Mouse (Mus musculus) adrenal gland, postnatal 14 days (tissue): ENCODE results near the gene Gripap1. TPM values are rescaled to one million over a fixed set of nuclear protein-coding genes. Genes with fewer than 3 reads are reported as not detected.

Experiments used
- DNase-seq: peaks from one replicate; pipeline ENCODE4 v3.0.0; 2021; ENCODE audit warnings: mixed read lengths
- microRNA-seq, 2 experiments: library from miRNA; unstranded; fragments of <30 nt; microRNA quantifications; one replicate each; pipeline ENCODE4 v1.2.0; 2021
- total RNA-seq: library from RNA; stranded (reverse); gene quantifications from 2 replicates; pipeline ENCODE4 v1.2.3, GENCODE M21; 2021

Gene Gripap1
- total RNA-seq, 1 experiment from 2014 or later, result 49.0 TPM

DNA sequence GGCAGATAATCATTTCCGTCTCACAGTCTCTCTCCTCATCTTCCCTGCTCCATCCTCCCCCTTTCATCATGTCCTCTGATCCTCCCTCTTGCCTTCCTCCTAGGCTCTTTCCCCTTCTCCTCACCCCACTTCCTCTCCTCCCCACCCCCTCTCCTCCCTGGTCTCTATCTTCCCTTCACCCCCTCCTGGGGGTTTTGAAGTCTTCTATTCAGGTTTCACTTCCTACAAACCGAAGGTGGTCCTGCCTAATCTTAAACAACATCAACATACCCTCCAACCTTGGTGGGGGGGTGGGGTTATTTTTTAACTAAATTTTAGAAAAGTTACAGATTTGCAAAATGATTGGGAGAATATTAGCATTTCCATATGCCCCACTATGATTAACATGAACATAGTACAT is 78.9 kb downstream of the Gripap1 start:
- DNase-seq, result no peak

DNA sequence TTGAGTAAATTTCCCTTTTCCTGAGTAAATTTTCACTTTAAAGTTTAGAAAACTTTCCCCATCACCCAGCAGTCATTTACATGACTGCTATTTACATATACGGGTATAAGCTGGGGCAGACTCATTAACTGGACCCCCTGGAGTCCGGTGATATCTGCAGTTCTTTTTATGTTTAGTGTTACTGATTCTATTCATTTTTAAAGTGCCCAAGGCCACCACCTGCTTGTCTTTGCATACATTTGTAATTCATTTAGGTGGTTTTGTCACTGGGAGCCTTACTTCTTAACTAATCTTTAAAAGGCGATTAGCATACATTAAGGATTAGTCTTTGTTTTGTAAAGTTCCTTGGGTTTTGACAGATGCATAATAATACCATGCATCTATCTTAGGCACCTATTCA is 80.3 kb downstream of the Gripap1 start:
- no peak for DNase-seq

Small RNA genes lying within 50 kb of the gene (microRNA-seq; reads per million reads assigned to microRNA genes)
- gene Mir1198, result 41.8 to 73.1 reads per million in 2 experiments

Other genes with a start within 250 kb of the Gripap1 start
- gene Foxp3, start 216.1 kb upstream of the Gripap1 start, total RNA-seq, result 0.48 and 1.1 TPM in 2 replicates
- gene Ppp1r3f, start 215.5 kb upstream of the Gripap1 start, total RNA-seq, result 3.0 and 4.1 TPM in 2 replicates
- gene Ccdc22, start 184.2 kb upstream of the Gripap1 start, total RNA-seq, result 17.7 and 20.7 TPM in 2 replicates
- not detected in 2 replicates for gene Cacna1f, start 182.7 kb upstream of the Gripap1 start, total RNA-seq
- gene Syp, start 151.3 kb upstream of the Gripap1 start, total RNA-seq, result 41.0 and 57.2 TPM in 2 replicates
- gene Prickle3, start 132.5 kb upstream of the Gripap1 start, total RNA-seq, result 16.0 and 19.8 TPM in 2 replicates
- gene Plp2, start 118.4 kb upstream of the Gripap1 start, total RNA-seq, result 75.2 and 76.6 TPM in 2 replicates
- gene Magix, start 108.5 kb upstream of the Gripap1 start, total RNA-seq, result 4.2 and 5.1 TPM in 2 replicates
- 45.4 and 47.9 TPM in 2 replicates for gene Gpkow, start 92.6 kb upstream of the Gripap1 start, total RNA-seq
- 51.1 and 57.3 TPM in 2 replicates for gene Wdr45, start 75.4 kb upstream of the Gripap1 start, total RNA-seq
- gene Gm45208, start 67.5 kb upstream of the Gripap1 start, total RNA-seq, result 0.52 TPM in 1 of 2 replicates, not detected in the other
- 11.1 and 11.8 TPM in 2 replicates for gene Praf2, start 61.3 kb upstream of the Gripap1 start, total RNA-seq
- gene Ccdc120, start 38.9 kb upstream of the Gripap1 start, total RNA-seq, result 4.2 TPM in 2 replicates
- gene Tfe3, start 27.2 kb upstream of the Gripap1 start, total RNA-seq, result 41.0 and 45.4 TPM in 2 replicates
- 0.93 and 1.3 TPM in 2 replicates for gene Kcnd1, start 32.5 kb downstream of the Gripap1 start, total RNA-seq
- 62.4 and 64.8 TPM in 2 replicates for gene Otud5, start 51.6 kb downstream of the Gripap1 start, total RNA-seq
- 7.4 and 9.8 TPM in 2 replicates for gene Pim2, start 88.5 kb downstream of the Gripap1 start, total RNA-seq
- gene Slc35a2, start 94.3 kb downstream of the Gripap1 start, total RNA-seq, result 33.4 and 38.0 TPM in 2 replicates
- 94.6 and 98.0 TPM in 2 replicates for gene Pqbp1, start 109.5 kb downstream of the Gripap1 start, total RNA-seq
- 83.5 and 99.8 TPM in 2 replicates for gene Timm17b, start 109.6 kb downstream of the Gripap1 start, total RNA-seq
- not detected in 2 replicates for gene Gm10491, start 118.1 kb downstream of the Gripap1 start, total RNA-seq
- not detected in 2 replicates for gene Gm10490, start 119.8 kb downstream of the Gripap1 start, total RNA-seq
- 40.3 and 50.2 TPM in 2 replicates for gene Pcsk1n, start 130.1 kb downstream of the Gripap1 start, total RNA-seq
- gene Eras, start 138.8 kb downstream of the Gripap1 start, total RNA-seq, result not detected in 2 replicates
- gene Hdac6, start 158.1 kb downstream of the Gripap1 start, total RNA-seq, result 18.1 and 18.2 TPM in 2 replicates
- 0.38 and 2.5 TPM in 2 replicates for gene Gata1, start 188.3 kb downstream of the Gripap1 start, total RNA-seq
- not detected in 2 replicates for gene Glod5, start 228.7 kb downstream of the Gripap1 start, total RNA-seq